Mouse (Mus musculus): ENCODE measurements at regions not wholly inside any gene's neighbourhood (a gene's known extent, or its start where the extent isn't known, plus 50 kb on each side); places are given as distances from the start of the nearest gene placed in this dataset.

DNA sequence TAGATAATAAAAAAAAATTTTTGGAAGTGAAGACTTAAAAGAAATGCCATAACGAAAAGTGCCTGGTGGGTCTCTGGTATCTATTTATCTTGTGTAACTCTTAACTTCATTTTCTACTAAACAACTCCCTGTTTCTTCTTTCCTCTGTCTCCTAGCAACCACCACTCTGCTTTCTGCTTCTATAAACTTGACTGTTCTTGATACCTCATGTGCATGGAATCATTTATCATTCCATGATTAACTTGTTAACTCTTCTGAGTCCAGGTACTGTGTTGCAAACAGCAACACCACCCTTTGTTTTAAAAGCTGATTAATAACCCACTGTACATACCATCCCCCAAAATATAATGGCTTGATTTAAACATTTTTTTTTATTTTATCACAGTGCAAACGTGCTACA, 325.0 kb downstream of the Mettl4 start:
- no peak for ATAC-seq (replicated peaks)
- Histone ChIP-seq H3K4me3 (no peak overlapping the region), H3K27me3 (replicated peaks) (no peaks in the 10 kb centered on the region), H3K9me3 (no peaks in the 10 kb centered on the region), H3K27ac (no peak overlapping the region), H3K4me1 (no peaks in the 10 kb centered on the region), H3K4me2 (no peak overlapping the region), H3K9ac (no peak overlapping the region), H3K36me3 (replicated peaks) (no peaks in the 10 kb centered on the region)
- 73% methylated on average over 2 of the region's 2 CpGs for WGBS

DNA sequence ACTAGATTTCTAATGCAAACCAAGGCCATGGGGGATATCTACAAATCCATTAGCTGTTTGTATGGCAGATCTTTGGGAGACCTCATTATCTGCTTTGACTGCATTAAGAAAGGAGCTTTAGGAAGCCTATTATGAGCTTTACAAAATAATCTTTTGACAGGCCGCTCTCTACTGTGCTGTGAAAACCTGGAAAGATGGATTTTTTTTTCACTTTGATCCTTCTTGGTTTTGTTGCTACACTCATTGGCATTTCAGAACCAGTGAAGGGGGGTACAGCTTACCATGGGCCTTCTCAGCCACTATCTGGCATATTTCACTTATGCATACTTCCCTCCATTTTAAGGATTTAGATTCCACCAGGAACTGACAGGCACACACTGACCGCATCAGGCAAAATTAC, 366.8 kb downstream of the Mettl4 start:
- 64% methylated on average over 2 of the region's 2 CpGs for whole genome bisulfite sequencing
- Histone ChIP-seq H3K27me3 (replicated peaks) (no peaks in the 10 kb centered on the region), H3K27ac (no peak overlapping the region), H3K9me3 (no peaks in the 10 kb centered on the region), H3K9ac (no peak overlapping the region), H3K36me3 (replicated peaks) (no peaks in the 10 kb centered on the region), H3K4me2 (no peak overlapping the region), H3K4me3 (no peak overlapping the region), H3K4me1 (no peaks in the 10 kb centered on the region)
- ATAC-seq (replicated peaks), result no peak

GRCm38 (mm10) chr17:94335688-94336087, 414.1 kb downstream of the Mettl4 start:
- Histone ChIP-seq H3K27me3 (replicated peaks) (no peaks in the 10 kb centered on the region), H3K9ac (no peak overlapping the region), H3K27ac (no peak overlapping the region), H3K4me1 (no peaks in the 10 kb centered on the region), H3K4me2 (no peak overlapping the region), H3K9me3 (no peaks in the 10 kb centered on the region), H3K4me3 (no peak overlapping the region), H3K36me3 (replicated peaks) (no peaks in the 10 kb centered on the region)
- ATAC-seq (replicated peaks), result no peak
- 83% methylated on average over 2 of the region's 2 CpGs for WGBS

GRCm38 (mm10) chr17:94326179-94326578, 423.6 kb downstream of the Mettl4 start:
- H3K4me2 ChIP-seq, result no peak overlapping the region
- H3K27ac ChIP-seq, result no peak overlapping the region
- ATAC-seq (replicated peaks), result no peak
- no peaks in the 10 kb centered on the region for H3K27me3 ChIP-seq (replicated peaks)
- no peaks in the 10 kb centered on the region for H3K9me3 ChIP-seq
- WGBS, result 68% methylated on average over 2 of the region's 2 CpGs
- no peaks in the 10 kb centered on the region for H3K4me1 ChIP-seq
- H3K36me3 ChIP-seq (replicated peaks), result no peaks in the 10 kb centered on the region
- H3K9ac ChIP-seq, result no peak overlapping the region
- no peak overlapping the region for H3K4me3 ChIP-seq

DNA sequence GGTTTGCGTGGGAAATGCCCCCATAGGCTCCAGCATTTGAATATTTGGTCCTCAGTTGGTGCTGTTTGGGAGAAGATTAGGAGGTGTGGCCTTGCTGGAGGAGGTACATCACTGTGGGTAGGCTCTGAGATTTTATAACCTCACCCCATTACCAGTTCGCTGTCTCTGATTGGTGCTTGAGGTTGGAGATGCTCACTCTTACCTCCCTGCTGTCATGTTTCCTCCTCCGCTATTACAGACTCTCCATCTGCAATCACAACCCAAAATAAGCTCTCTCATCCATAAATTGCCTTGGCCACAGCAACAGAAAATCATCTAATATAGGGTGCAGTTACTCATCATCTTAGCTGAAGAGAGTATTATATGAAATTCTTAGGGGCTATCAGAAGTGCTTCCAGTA, 458.6 kb downstream of the Mettl4 start:
- 91% methylated on average over 3 of the region's 3 CpGs for WGBS
- H3K36me3 ChIP-seq (replicated peaks), result no peaks in the 10 kb centered on the region
- no peak for ATAC-seq (replicated peaks)

DNA sequence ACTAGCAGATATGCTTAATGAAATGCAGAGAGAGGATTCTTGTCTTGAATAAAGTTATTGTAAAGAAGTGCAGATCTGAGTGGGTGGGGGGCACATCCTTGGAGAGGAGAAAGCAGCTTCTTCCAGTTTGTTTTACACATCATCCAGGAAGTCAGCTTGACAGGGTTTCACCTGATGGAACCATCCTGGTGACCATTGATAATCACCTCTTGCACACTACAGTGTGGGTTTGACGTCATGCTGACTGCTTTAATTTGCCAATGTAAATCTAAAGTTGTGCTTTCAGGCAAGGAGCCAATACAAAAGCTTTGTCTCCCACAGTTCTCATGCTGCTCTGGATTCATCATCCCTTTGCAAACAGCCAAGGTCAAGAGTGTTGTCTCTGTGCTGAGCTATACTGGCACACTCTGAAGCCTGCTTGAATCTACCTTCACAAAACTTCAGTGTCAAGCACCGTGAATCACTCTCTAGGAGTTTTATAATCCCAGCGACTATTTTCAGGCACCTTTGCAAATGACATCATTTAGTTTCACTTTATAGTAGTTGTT, 462.1 kb downstream of the Mettl4 start:
- 53% methylated on average over 3 of the region's 3 CpGs for WGBS
- H3K4me1 ChIP-seq, result no peaks in the 10 kb centered on the region
- ATAC-seq (replicated peaks), result no peak

More for the DNA sequence above, 458.6 kb downstream of the Mettl4 start:
- no peak overlapping the region for H3K4me3 ChIP-seq
- no peak overlapping the region for H3K4me2 ChIP-seq
- H3K9ac ChIP-seq, result no peak overlapping the region
- H3K27ac ChIP-seq, result no peak overlapping the region
- H3K9me3 ChIP-seq, result no peaks in the 10 kb centered on the region
- H3K27me3 ChIP-seq (replicated peaks), result no peaks in the 10 kb centered on the region
- H3K4me1 ChIP-seq, result no peaks in the 10 kb centered on the region

DNA sequence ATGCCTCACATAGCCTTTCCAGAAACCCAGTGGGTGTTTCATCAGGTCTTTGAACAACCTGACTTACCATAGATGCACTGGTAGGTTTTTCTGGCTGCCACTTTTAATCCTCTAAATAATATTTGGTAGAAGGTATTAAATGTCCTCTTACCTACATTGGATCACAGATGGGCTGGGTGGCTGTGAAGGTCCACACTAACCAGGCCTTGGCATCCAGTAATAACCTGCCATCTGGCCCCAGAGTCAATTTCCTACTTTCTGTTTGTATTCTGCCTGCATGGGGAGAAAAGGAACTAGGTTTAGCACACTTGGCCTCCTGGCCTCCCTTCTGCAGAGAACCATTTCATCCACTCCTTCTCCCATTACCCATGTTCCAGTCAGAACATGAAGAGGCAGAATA, 473.0 kb downstream of the Mettl4 start:
- Histone ChIP-seq H3K9me3 (no peaks in the 10 kb centered on the region), H3K4me3 (no peak overlapping the region), H3K36me3 (replicated peaks) (no peaks in the 10 kb centered on the region), H3K4me2 (no peak overlapping the region), H3K4me1 (no peaks in the 10 kb centered on the region), H3K9ac (no peak overlapping the region), H3K27ac (no peak overlapping the region), H3K27me3 (replicated peaks) (no peaks in the 10 kb centered on the region)
- ATAC-seq (replicated peaks), result no peak

More for the DNA sequence above, 462.1 kb downstream of the Mettl4 start:
- H3K27me3 ChIP-seq (replicated peaks), result no peaks in the 10 kb centered on the region
- H3K9me3 ChIP-seq, result no peaks in the 10 kb centered on the region
- H3K27ac ChIP-seq, result no peak overlapping the region
- no peak overlapping the region for H3K4me2 ChIP-seq
- H3K36me3 ChIP-seq (replicated peaks), result no peaks in the 10 kb centered on the region
- H3K9ac ChIP-seq, result no peak overlapping the region
- no peak overlapping the region for H3K4me3 ChIP-seq

DNA sequence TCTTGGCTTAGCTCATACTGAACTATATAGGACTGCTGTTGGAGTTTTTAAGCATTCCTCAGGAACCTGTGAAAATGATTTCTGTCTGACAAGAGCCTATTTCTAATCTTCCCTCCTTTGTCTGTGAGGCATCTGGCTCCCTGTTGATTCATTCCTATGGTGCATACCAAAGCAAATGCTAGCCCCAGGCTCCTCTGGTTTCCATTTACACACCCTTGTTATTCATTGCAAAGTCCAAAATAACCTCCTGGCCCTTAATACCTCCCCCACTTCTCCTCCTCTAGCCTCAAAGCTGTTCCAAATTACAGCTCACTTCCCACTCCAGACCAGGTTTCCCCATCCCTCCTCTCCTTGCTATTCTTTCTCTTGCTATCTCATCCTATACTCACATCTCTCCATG, 480.1 kb downstream of the Mettl4 start:
- Histone ChIP-seq H3K9me3 (no peaks in the 10 kb centered on the region), H3K36me3 (replicated peaks) (no peaks in the 10 kb centered on the region), H3K4me1 (no peaks in the 10 kb centered on the region), H3K9ac (no peak overlapping the region), H3K4me2 (no peak overlapping the region), H3K27ac (no peak overlapping the region), H3K27me3 (replicated peaks) (no peaks in the 10 kb centered on the region), H3K4me3 (no peak overlapping the region)
- ATAC-seq (replicated peaks), result no peak

GRCm38 (mm10) chr17:94255666-94256065, 494.2 kb downstream of the Mettl4 start:
- no peak for ATAC-seq (replicated peaks)
- Histone ChIP-seq H3K27me3 (replicated peaks) (no peaks in the 10 kb centered on the region), H3K9ac (no peak overlapping the region), H3K27ac (no peak overlapping the region), H3K4me2 (no peak overlapping the region), H3K9me3 (no peaks in the 10 kb centered on the region), H3K4me1 (no peaks in the 10 kb centered on the region), H3K36me3 (replicated peaks) (no peaks in the 10 kb centered on the region), H3K4me3 (no peak overlapping the region)

GRCm38 (mm10) chr17:94254801-94255200, 495.0 kb downstream of the Mettl4 start:
- no peak overlapping the region for H3K27ac ChIP-seq
- H3K27me3 ChIP-seq (replicated peaks), result no peaks in the 10 kb centered on the region
- H3K9ac ChIP-seq, result no peak overlapping the region
- no peak overlapping the region for H3K4me3 ChIP-seq
- 87% methylated on average over 3 of the region's 3 CpGs for WGBS
- no peaks in the 10 kb centered on the region for H3K9me3 ChIP-seq
- ATAC-seq (replicated peaks), result no peak
- no peaks in the 10 kb centered on the region for H3K4me1 ChIP-seq
- no peaks in the 10 kb centered on the region for H3K36me3 ChIP-seq (replicated peaks)
- no peak overlapping the region for H3K4me2 ChIP-seq

DNA sequence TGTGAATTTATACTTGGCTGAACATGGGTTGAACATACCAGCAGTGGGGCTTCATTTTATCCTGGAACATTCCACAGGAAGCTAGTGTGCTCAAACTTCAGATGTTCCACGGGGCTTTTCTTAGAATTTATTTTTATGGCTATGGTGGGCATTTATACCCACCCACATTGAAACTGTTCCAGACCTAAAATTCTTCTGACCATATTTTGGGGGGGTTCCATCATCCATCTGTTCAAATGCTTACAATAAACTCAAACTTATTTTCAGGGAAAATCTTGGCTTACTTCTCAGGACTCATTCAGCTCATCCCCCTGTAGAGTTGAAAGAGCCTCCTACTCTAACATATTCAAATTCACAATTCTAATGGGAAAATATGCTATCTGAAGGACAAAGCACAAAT, 506.0 kb downstream of the Mettl4 start:
- Histone ChIP-seq H3K27me3 (replicated peaks) (no peaks in the 10 kb centered on the region), H3K4me3 (no peak overlapping the region), H3K9ac (no peak overlapping the region), H3K4me1 (no peaks in the 10 kb centered on the region), H3K4me2 (no peak overlapping the region), H3K36me3 (replicated peaks) (no peaks in the 10 kb centered on the region), H3K27ac (no peak overlapping the region), H3K9me3 (no peaks in the 10 kb centered on the region)
- 76% methylated on average over 1 of the region's 1 CpGs for WGBS
- ATAC-seq (replicated peaks), result no peak

GRCm38 (mm10) chr17:94226136-94226535, 523.7 kb downstream of the Mettl4 start:
- Histone ChIP-seq H3K27ac (no peak overlapping the region), H3K4me1 (no peaks in the 10 kb centered on the region), H3K9me3 (no peaks in the 10 kb centered on the region), H3K9ac (no peak overlapping the region), H3K4me3 (no peak overlapping the region), H3K36me3 (replicated peaks) (no peaks in the 10 kb centered on the region), H3K4me2 (no peak overlapping the region), H3K27me3 (replicated peaks) (no peaks in the 10 kb centered on the region)
- 0 out of 2 replicates have a peak, but pooled peaks have one; percentile 20 for ATAC-seq (replicated peaks)
- 67% methylated on average over 3 of the region's 3 CpGs for WGBS

Data from midbrain, embryonic 15.5 days (tissue).